Comparison of ENCODE assay signal across 8 mouse cellular contexts in the genomic region with DNA sequence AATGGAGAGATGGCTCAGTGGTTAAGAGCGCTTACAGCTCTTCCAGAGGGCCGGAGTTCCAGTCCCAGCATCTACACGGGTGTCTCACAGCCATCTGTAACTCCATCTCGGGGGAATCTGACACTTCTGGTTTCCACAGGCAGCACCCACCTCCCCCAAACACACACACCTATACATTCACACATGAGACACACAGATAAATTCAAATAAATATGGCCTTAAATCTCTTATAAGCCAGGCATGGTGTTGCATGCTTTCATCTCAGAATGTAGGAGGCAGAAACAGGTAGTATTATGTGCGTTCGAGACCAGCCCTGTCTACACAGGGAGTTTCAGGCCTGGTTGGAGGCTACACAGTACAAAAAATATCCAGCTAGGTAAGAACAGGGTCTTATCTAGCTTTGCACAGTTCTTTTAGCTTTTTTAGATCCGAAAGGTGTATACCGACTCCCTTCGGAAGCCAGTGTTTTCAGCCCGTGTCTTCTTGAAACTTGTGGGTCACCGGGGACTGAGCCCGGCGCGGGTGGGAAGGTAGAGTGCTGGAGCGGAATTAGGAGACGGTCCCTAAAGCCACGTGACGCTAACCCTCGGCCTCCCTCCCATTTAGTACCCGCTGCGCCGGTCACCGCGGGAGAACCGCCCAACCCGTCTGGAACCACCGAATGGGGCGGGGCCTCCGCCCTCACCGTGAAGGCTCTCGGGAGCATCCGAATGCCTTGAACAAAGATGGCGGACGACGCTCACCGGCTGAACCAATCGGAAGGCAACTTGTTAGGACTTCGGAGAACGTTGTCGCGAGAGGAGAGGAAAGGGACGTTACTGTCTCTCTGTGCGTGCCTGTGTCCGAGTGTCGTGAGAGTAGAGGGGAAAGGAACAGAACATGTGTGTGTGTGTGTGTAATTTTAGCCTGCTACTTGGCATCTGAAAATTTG. TPM values are rescaled to one million over a fixed set of nuclear protein-coding genes. Genes with fewer than 3 reads are reported as not detected.
A peak's percentile ranks its signal among the peaks of the same experiment; 100 is the strongest.
DNase-seq lines count a peak whose midpoint lies in the region; ATAC-seq lines count a peak whose summit lies in the region.

No protein-coding gene starts in this region.

- intact Hi-C loops in gastrocnemius, postnatal 14 days (cut with DNase I; ENCODE audit: low total_unique reads): no loop called here
- intact Hi-C loops in left cerebral cortex, postnatal 10 days (cut with DNase I): no loop called here

- peak; percentile 90 for ATAC-seq in inflammation-experienced regulatory T-cells, adult 6 months
- peak; percentile 87 for ATAC-seq in megakaryocyte-erythroid progenitor cell, adult 5-6 weeks (replicated peaks; ENCODE audit: low FRiP score, low TSS enrichment, poor library complexity, severe bottlenecking)

- DNase-seq in adrenal gland, adult (ENCODE audit: inconsistent age in 2 of 2, low spot score in 1 of 2): peak; percentile 99
- DNase-seq in embryo, embryonic 10.5 days (ENCODE audit: low spot score): peak; percentile 100
- DNase-seq in gastrocnemius, postnatal 14 days: peak; percentile 99
- peak; percentile 97 to 99 for DNase-seq in left cerebral cortex, postnatal 10 days (ENCODE audit: extremely low spot score in 1 of 2, low spot score in 2 of 2)
- peak; percentile 99 for DNase-seq in right cerebral cortex, postnatal 25 days
- DNase-seq in urinary bladder, postnatal 4 days (ENCODE audit: low spot score in 2 of 2): peak; percentile 97 to 98

RNA-seq across cellular contexts. Expression of a gene that starts 1.1 kb away (rescaled TPM):
- total RNA-seq in gastrocnemius, postnatal 14 days (2021): 10 to 100 TPM; 40.8 to 47.8 TPM
- 1 to 10 TPM; 1.1 to 3.8 (median 3.2) TPM for polyA plus RNA-seq in inflammation-experienced regulatory T-cells, adult 6 months (2017; shearing (Covaris generic))
- 10 to 100 TPM; 59.4 to 73.7 TPM for total RNA-seq in left cerebral cortex, postnatal 10 days (2021)
- total RNA-seq in megakaryocyte-erythroid progenitor cell, adult 5-6 weeks (2014; fragmentation: Nextera tagmentation): 39.6 and 47.8 TPM in 2 replicates
- 26.3 and 31.4 TPM in 2 replicates for total RNA-seq in megakaryocyte-erythroid progenitor cell, adult 5-6 weeks (2017)

RNA-seq across cellular contexts. Expression of a gene that starts 26.9 kb away (rescaled TPM):
- total RNA-seq in gastrocnemius, postnatal 14 days (2021): under 1 TPM; 0.95 to 0.96 TPM
- 1 to 10 TPM in 2 of 3 experiments, under 1 TPM in 1; 0.79 to 2.7 (median 1.3) TPM for polyA plus RNA-seq in inflammation-experienced regulatory T-cells, adult 6 months (2017; shearing (Covaris generic))
- total RNA-seq in left cerebral cortex, postnatal 10 days (2021): 10 to 100 TPM; 14.0 to 14.4 TPM
- 17.5 and 26.8 TPM in 2 replicates for total RNA-seq in megakaryocyte-erythroid progenitor cell, adult 5-6 weeks (2014; fragmentation: Nextera tagmentation)
- total RNA-seq in megakaryocyte-erythroid progenitor cell, adult 5-6 weeks (2017): 4.5 and 22.5 TPM in 2 replicates

RNA-seq across cellular contexts. Expression of a gene that starts 31.7 kb away (rescaled TPM):
- not detected for total RNA-seq in gastrocnemius, postnatal 14 days (2021)
- polyA plus RNA-seq in inflammation-experienced regulatory T-cells, adult 6 months (2017; shearing (Covaris generic)): not detected
- total RNA-seq in left cerebral cortex, postnatal 10 days (2021): 1 to 10 TPM; 2.3 to 3.6 TPM
- total RNA-seq in megakaryocyte-erythroid progenitor cell, adult 5-6 weeks (2014; fragmentation: Nextera tagmentation): not detected in 2 replicates
- total RNA-seq in megakaryocyte-erythroid progenitor cell, adult 5-6 weeks (2017): not detected in 2 replicates

RNA-seq across cellular contexts. Expression of a gene that starts 38.7 kb away (rescaled TPM):
- 1 to 10 TPM; 6.3 to 8.7 TPM for total RNA-seq in gastrocnemius, postnatal 14 days (2021)
- polyA plus RNA-seq in inflammation-experienced regulatory T-cells, adult 6 months (2017; shearing (Covaris generic)): 10 to 100 TPM in 1 of 3 experiments, 1 to 10 TPM in 2; 7.5 to 10.4 (median 8.4) TPM
- total RNA-seq in left cerebral cortex, postnatal 10 days (2021): 10 to 100 TPM; 43.4 to 45.8 TPM
- 6.6 and 8.0 TPM in 2 replicates for total RNA-seq in megakaryocyte-erythroid progenitor cell, adult 5-6 weeks (2014; fragmentation: Nextera tagmentation)
- 3.4 and 5.8 TPM in 2 replicates for total RNA-seq in megakaryocyte-erythroid progenitor cell, adult 5-6 weeks (2017)

Comparison
In these comparisons a context has a peak if more than half of its experiments do, and no peak if none do; other contexts are left out.
1. Peak in every context shown above with its lines: DNase-seq and ATAC-seq.